Mouse (Mus musculus) telencephalon, adult 2 months (tissue): ENCODE results near the gene Gabrg1.

Experiments used
- DNase-seq: peaks from one replicate; pipeline ENCODE4 v3.0.0-alpha.2; 2011; ENCODE audit warnings: low read depth, low spot score

The Gabrg1 gene

DNA sequence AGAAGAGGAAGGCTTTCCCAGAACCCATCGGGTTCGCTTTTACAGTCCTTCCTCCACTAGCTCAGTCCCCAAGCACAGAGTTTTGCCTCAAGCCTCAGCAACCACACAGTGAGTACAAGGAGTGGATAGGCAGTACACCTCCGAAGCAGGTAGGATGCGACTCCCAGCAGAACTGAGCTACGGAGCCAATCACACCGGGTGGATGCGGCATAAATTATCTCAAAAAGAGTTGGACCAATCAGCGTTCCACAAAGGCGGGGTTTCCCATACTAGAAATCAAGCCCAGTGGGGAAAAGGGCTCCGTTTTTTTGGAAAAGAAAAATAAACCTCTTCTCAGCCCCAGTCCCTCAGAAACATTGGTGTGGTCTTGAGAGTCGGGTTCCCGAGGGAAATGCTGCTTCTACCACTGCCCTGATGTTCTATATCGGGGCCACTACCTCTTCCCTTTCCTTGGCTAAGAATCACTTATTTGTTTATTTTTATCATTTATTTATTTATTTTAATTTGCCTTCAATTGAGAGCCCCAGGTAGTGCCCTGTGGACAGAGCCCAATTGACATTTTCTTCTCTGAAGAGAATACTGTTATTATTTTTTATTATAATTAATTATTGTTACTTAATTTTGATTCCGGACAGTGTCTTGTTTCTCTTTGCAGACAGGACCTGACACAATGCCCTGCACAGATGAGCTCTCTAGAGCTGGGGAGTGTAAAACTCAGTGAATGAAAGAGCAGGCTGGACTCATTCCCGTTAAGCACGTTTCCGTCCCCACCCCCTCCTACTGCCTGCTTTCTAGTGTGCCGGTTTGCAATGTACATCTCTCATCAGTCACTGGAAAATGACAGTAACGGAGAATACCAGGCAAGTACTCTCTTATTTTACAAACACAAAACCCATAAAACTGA lies at the start of gene Gabrg1:
TSS of gene Gabrg1 (minus strand) at position 426 of the 904 bp plus-strand sequence.
- peak; percentile 75 for DNase-seq

DNA sequence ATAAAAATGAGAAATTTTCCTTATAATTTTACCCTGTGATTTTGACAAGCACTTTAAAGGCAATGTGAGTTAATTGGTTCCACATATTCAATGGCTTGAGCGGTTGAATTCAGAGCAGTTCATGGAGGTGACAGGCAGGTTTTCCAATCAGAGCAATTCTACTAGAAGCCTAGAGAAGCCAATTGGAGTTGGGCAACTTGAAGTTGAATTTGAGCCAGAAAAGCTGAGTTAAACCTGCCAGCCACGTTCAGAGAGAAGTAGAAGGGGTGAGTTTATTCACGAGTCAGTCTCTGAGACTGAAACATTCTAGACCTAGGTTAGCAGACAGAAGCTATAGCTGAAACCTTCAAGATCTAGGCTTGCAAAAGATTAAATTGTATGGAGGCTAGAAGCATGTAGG lies 41.6 kb upstream of the Gabrg1 start:
- DNase-seq: no peak

- no peak for DNase-seq
Observed at GRCm38 (mm10) chr5:70870081-70870480, 27.7 kb upstream of the Gabrg1 start.

- DNase-seq: peak; percentile 69
Observed at GRCm38 (mm10) chr5:70843096-70843734, 798 bp upstream of the Gabrg1 start.

DNA sequence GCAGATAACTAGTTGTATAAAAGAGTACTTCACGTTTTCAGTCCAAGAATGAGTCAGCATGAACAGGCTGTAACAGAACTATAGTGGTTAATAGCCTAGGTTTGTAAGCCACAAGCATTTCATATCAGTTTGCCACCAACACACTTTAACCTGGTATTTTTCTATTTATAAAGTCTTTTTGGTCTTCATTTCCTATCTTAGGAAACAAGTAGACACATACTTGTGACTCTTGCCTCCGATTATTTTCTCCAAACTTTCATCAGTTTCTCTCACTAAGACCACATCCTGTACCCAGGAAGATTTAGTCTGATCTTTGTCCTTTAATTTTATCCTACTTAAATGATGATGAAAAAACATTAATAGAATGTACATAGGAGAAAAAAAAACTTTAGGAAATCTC lies 23.7 kb downstream of the Gabrg1 start:
- DNase-seq: no peak

- no peak for DNase-seq
Observed at GRCm38 (mm10) chr5:70736156-70736555, 106.3 kb downstream of the Gabrg1 start.

GRCm38 (mm10) chr5:70704361-70704760 lies 138.1 kb downstream of the Gabrg1 start:
- DNase-seq: no peak
